ENCODE assay signal across 37 mouse cellular contexts in the genomic region with DNA sequence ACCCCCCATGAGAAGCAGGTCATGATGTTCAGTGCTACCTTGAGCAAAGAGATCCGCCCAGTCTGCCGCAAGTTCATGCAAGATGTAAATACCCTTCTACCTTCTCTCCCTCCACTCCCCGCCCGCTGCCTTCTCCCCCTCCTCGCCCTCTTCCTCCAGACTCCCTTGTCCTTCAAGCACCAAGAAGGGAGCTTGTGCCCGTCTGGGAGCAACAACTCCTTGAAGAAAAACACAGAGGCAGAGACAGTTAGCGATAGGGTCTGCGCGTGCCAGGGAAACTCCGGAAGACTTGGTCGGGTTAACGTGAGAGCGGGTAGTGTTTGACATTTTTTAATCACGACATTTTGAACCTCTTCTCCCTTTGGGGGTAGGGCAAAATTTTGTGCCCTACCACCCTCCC. TPM values are rescaled to one million over a fixed set of nuclear protein-coding genes. Genes with fewer than 3 reads are reported as not detected.
"Had no signal": no experiment of that assay in that cellular context is flagged by ENCODE, and none has a peak within 500 bp of the region (broad histone marks: within the 10 kb centered on the region; RNA-seq: fewer than 3 reads in every experiment).

No protein-coding gene starts in this region.

- ATAC-seq: hindbrain, postnatal 0 days; intestine, embryonic 16.5 days; liver, embryonic 12.5 days had no signal

- H3K4me3 ChIP-seq: heart, embryonic 10.5 days; heart, embryonic 12.5 days; kidney, embryonic 15.5 days; limb, embryonic 13.5 days; limb, embryonic 15.5 days; liver, embryonic 12.5 days had no signal

- H3K27me3 ChIP-seq: heart, embryonic 12.5 days; kidney, embryonic 15.5 days; limb, embryonic 13.5 days; limb, embryonic 15.5 days; liver, embryonic 12.5 days had no signal

- H3K9me3 ChIP-seq: heart, embryonic 10.5 days; heart, embryonic 12.5 days; kidney, embryonic 15.5 days; limb, embryonic 13.5 days; limb, embryonic 15.5 days; liver, embryonic 12.5 days had no signal

- H3K4me2 ChIP-seq: heart, embryonic 12.5 days; hindbrain, embryonic 14.5 days; kidney, embryonic 15.5 days; limb, embryonic 13.5 days; limb, embryonic 15.5 days; liver, embryonic 12.5 days had no signal

- H3K9ac ChIP-seq: heart, embryonic 12.5 days; hindbrain, embryonic 14.5 days; kidney, embryonic 15.5 days; limb, embryonic 13.5 days; limb, embryonic 15.5 days; liver, embryonic 12.5 days; liver, embryonic 14.5 days had no signal

- DNase-seq: gastrocnemius, postnatal 14 days; gastrocnemius, postnatal 36 days; heart, adult 18-20 months; heart, postnatal 10 days; heart, postnatal 36 days; kidney, adult 11 months; kidney, adult 2 months; kidney, postnatal 14 days; kidney, postnatal 36 days; layer of hippocampus, adult 9-11 months; layer of hippocampus, postnatal 36 days; left cerebral cortex, postnatal 4 days had no signal

- H3K27ac ChIP-seq: heart, embryonic 10.5 days; hindbrain, embryonic 14.5 days; hindbrain, postnatal 0 days; kidney, embryonic 15.5 days; kidney, postnatal 0 days; limb, embryonic 13.5 days; limb, embryonic 15.5 days; liver, embryonic 12.5 days; liver, embryonic 14.5 days had no signal

RNA-seq across cellular contexts. Expression of a gene that starts 28.4 kb away (rescaled TPM):
- total RNA-seq: gastrocnemius, adult 18-20 months; gastrocnemius, adult 8-10 months; gastrocnemius, postnatal 14 days; gastrocnemius, postnatal 36 days; heart, adult 18-20 months; heart, postnatal 36 days; hematopoietic stem cell, adult 5-6 weeks; hindbrain, postnatal 0 days; layer of hippocampus, adult 18-20 months; layer of hippocampus, adult 8-10 months; layer of hippocampus, postnatal 14 days; layer of hippocampus, postnatal 36 days; left cerebral cortex, adult 18-20 months; left cerebral cortex, adult 8-10 months; left cerebral cortex, postnatal 10 days; left cerebral cortex, postnatal 25 days; left cerebral cortex, postnatal 4 days had no signal
- polyA plus RNA-seq: heart, embryonic 12.5 days; heart, embryonic 14.5 days; hindbrain, embryonic 14.5 days; kidney, adult 2 months; large intestine, adult 2 months; limb, embryonic 11.5 days; liver, adult 2 months had no signal
